Mouse (Mus musculus): ENCODE data around the gene Dkc1. TPM values are rescaled to one million over a fixed set of nuclear protein-coding genes. Genes with fewer than 3 reads are reported as not detected.

Gene Dkc1
- total RNA-seq, 2 experiments from 2014 or later, result 48.0 to 52.3 TPM

DNA sequence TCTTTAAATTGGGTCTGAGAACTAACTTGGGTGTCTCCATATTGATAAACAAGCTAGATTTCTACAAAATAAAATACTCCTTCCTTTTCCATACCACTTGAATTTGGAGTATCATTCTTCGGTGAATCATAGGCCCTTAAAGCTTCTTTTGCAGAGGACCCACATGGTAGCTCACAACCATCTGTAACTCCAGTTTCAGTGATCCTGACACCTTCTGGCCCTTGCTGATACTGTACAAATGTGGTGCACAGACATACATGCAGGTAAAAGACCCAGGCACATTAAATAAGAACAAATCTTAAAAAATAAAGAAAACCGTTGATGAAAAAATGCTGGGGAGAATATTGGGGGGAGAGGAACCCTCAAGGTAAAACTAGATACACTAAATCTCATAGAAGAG, 42.5 kb downstream of the Dkc1 start:
- DNase-seq, result no peak

DNA sequence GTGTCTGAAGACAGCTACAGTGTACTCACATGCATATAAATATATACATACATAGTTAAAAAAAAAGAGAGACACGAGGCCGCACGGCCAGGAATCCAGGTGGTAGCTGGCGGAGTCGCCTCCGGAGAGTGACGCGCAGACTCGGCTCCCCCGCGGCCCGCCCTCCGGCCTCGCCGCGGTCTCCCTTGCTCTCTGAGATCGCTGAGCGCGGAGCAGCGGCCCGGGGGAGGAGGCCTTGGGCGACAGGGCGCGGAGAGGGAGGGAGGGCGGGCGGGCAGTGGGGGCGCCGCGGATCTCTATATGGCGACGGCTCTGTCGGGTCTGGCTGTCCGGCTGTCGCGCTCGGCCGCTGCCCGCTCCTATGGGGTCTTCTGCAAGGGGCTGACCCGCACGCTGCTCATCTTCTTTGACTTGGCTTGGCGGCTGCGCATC, 47.5 kb downstream of the Dkc1 start:
- peak; percentile 31 for DNase-seq

- no peak for DNase-seq
Observed at GRCm38 (mm10) chrX:75148414-75148813, 52.8 kb downstream of the Dkc1 start.

DNA sequence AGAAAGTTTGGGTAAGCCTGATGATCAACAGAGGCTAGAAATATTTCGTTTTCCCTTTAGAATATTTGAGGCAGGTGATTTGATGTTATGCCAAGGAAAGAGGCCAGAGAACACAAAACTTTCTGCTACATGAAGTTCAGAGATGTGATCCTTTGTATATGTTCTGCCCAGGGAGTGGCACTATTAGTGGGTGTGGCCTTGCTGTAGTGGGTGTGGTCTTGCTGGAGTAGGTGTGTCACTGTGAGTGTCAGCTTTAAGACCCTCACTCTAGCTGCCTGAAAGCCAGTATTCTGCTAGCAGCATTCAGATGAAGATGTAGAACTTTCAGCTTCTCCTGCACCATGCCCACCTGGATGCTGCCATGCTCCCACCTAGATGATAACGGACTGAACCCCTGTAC, 54.6 kb downstream of the Dkc1 start:
- no peak for DNase-seq

DNA sequence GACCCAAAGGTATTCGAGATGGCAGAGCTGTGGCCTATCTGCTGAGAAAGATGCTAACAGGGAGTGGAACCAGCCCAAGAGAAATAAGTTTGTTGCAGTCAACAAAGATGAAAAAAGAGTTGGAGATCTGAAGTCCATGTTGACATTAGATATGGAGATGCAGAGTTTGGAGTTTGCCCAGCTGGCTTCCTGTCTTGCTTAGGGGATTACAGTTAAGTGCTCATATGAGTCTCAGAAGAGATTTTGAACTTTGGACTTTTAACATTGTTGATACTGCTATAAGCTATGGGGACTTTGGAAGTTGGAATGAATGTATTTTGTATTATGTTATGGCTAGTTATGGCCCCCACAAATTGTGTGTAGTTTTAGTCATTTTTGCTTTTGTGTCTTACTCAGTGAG, 56.6 kb downstream of the Dkc1 start:
- no peak for DNase-seq

DNA sequence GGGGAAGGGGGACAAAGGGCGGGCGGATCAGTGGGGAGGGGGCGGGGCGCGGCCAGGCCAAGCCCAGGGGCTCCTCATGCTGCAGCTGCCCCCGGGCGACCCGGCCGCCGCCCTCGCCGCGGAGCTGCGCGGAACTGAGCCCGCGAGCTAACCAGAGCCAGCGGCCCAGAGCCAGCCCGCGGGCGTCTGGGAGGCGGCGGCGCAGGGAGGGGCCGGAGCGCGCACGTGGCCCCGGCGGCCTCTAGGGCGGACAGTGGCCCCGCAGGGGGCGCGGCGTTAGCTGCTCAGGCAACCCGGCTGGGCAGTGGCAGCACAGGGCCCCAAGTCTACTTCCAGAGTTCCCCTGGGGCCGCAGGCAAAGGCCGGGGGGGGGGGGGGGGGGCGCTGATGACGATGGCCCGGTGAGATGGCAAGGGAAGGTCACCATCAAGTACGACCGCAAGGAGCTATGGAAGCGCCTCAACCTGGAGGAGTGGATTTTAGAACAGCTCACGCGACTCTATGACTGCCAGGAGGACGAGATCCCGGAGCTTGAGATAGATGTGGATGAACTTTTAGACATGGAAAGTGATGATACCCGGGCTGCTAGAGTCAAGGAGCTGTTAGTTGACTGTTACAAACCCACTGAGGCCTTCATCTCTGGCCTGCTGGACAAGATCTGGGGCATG, 60.1 kb downstream of the Dkc1 start:
- peak; percentile 67 for DNase-seq

Other genes starting within 250 kb of the Dkc1 start
- gene Gab3, start 10.4 kb upstream of the Dkc1 start, total RNA-seq (2021), result 1 to 10 TPM; 1.7 to 2.7 TPM
- 10 to 100 TPM; 39.5 to 50.3 TPM for gene Mpp1, start 35.2 kb downstream of the Dkc1 start, total RNA-seq (2021)
- gene Smim9, start 67.9 kb downstream of the Dkc1 start, total RNA-seq (2021), result not detected